Mouse (Mus musculus): ENCODE data around the gene Boc. TPM values are rescaled to one million over a fixed set of nuclear protein-coding genes. Genes with fewer than 3 reads are reported as not detected.

Boc gene
- polyA plus RNA-seq, 1 experiment from 2014 or later = 20.6 TPM

Small RNA genes lying within 50 kb of the gene (microRNA-seq; reads per million reads assigned to microRNA genes)
- 12.3 reads per million, percentile 26 among the genes with 10 or more reads in this experiment for gene Mir3081

Other genes with a start within 250 kb of the Boc start
- 0.67 and 0.70 TPM in 2 replicates for gene Sidt1, start 225.7 kb downstream of the Boc start, polyA plus RNA-seq (2015; fragmentation: Nextera tagmentation; extraction: Ambion mirVana)
- gene Spice1, start 211.8 kb downstream of the Boc start, polyA plus RNA-seq (2015; fragmentation: Nextera tagmentation; extraction: Ambion mirVana) = 26.8 and 28.2 TPM in 2 replicates
- 2.1 and 4.1 TPM in 2 replicates for gene Cfap44, start 164.1 kb downstream of the Boc start, polyA plus RNA-seq (2015; fragmentation: Nextera tagmentation; extraction: Ambion mirVana)
- 6.6 and 7.4 TPM in 2 replicates for gene Nepro, start 165.4 kb upstream of the Boc start, polyA plus RNA-seq (2015; fragmentation: Nextera tagmentation; extraction: Ambion mirVana)
- 32.1 and 34.1 TPM in 2 replicates for gene Gtpbp8, start 187.5 kb upstream of the Boc start, polyA plus RNA-seq (2015; fragmentation: Nextera tagmentation; extraction: Ambion mirVana)
- 0.15 and 0.43 TPM in 2 replicates for gene Cd200r1, start 206.8 kb upstream of the Boc start, polyA plus RNA-seq (2015; fragmentation: Nextera tagmentation; extraction: Ambion mirVana)

Measured in forebrain, embryonic 13.5 days (tissue).